Mouse (Mus musculus) lung, postnatal 0 days (tissue): Measurements from ENCODE around the gene Hoxc5.

ENCODE experiments used
- CTCF ChIP-seq: IDR thresholded peaks from 2 replicates; pipeline ENCODE4 v1.5.1; 2016; ENCODE audit warnings: antibody characterized with exemption, mild to moderate bottlenecking
- EP300 ChIP-seq: IDR thresholded peaks from 2 replicates; pipeline ENCODE4 v1.6.1; 2016; ENCODE audit warnings: antibody characterized with exemption, mild to moderate bottlenecking, control low read depth

DNA sequence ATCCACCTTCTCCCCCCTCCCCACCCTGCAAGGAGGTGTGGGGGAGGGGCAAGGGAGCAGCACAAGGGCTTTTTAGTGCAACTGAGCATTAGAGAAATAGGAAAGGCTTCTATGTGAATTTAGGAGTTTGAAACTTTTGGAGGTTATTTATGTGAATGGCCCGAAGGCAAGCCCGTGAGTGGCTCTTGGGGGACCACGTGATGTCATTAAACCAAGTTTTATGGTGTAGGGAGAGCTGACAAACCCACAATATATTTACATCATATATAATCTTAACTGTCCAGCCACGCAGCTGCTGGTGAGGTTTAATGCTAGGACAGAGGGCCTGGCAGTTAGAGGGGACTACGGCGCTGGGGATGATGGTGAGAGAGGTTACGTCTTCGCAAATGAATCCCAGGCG, 51.4 kb downstream of the Hoxc5 start, which contains the start of gene Hoxc4:
- no peak for TF ChIP-seq CTCF
- no peak for TF ChIP-seq EP300
